Mouse (Mus musculus): Measurements from ENCODE around the gene Creb5. TPM values are rescaled to one million over a fixed set of nuclear protein-coding genes. Genes with fewer than 3 reads are reported as not detected.

Gene Creb5
- polyA plus RNA-seq, 1 experiment from 2014 or later: 7.9 TPM

GRCm38 (mm10) chr6:53714908-53715321 lies 427.8 kb downstream of the Creb5 start:
- Histone ChIP-seq H3K4me3 (no peak overlapping the region), H3K9me3 (replicated peaks) (no peaks in the 10 kb centered on the region), H3K27ac (no peak overlapping the region), H3K9ac (no peak overlapping the region), H3K27me3 (no peaks in the 10 kb centered on the region), H3K36me3 (no peaks in the 10 kb centered on the region), H3K4me1 (no peaks in the 10 kb centered on the region), H3K4me2 (replicated peaks) (no peak overlapping the region)
- no peak for ATAC-seq (ENCODE audit: low FRiP score)
- WGBS: 90% methylated on average over 9 of the region's 9 CpGs

GRCm38 (mm10) chr6:53716013-53716412 lies 428.9 kb downstream of the Creb5 start:
- no peaks in the 10 kb centered on the region for H3K36me3 ChIP-seq
- H3K9ac ChIP-seq: no peak overlapping the region
- no peak for ATAC-seq (ENCODE audit: low FRiP score)
- no peaks in the 10 kb centered on the region for H3K9me3 ChIP-seq (replicated peaks)
- H3K4me1 ChIP-seq: no peaks in the 10 kb centered on the region
- no peak overlapping the region for H3K4me3 ChIP-seq
- 93% methylated on average over 9 of the region's 9 CpGs for WGBS
- H3K27me3 ChIP-seq: no peaks in the 10 kb centered on the region
- H3K27ac ChIP-seq: no peak overlapping the region
- H3K4me2 ChIP-seq (replicated peaks): no peak overlapping the region

GRCm38 (mm10) chr6:53720009-53720408 lies 432.9 kb downstream of the Creb5 start:
- Histone ChIP-seq H3K4me2 (replicated peaks) (no peak overlapping the region), H3K9me3 (replicated peaks) (no peaks in the 10 kb centered on the region), H3K27me3 (no peaks in the 10 kb centered on the region; the same call in 1 of the 2 replicates), H3K36me3 (no peaks in the 10 kb centered on the region), H3K4me3 (no peak overlapping the region), H3K9ac (no peak overlapping the region), H3K4me1 (no peaks in the 10 kb centered on the region), H3K27ac (no peak overlapping the region)
- WGBS: 92% methylated on average over 3 of the region's 3 CpGs
- ATAC-seq (ENCODE audit: low FRiP score): no peak

GRCm38 (mm10) chr6:53721595-53721994 lies 434.5 kb downstream of the Creb5 start:
- Histone ChIP-seq H3K4me3 (no peak overlapping the region), H3K9me3 (replicated peaks) (no peaks in the 10 kb centered on the region), H3K4me2 (replicated peaks) (no peak overlapping the region), H3K27me3 (no peaks in the 10 kb centered on the region; the same call in 1 of the 2 replicates), H3K9ac (no peak overlapping the region), H3K36me3 (no peaks in the 10 kb centered on the region), H3K27ac (no peak overlapping the region), H3K4me1 (no peaks in the 10 kb centered on the region)
- whole genome bisulfite sequencing: 12% methylated on average over 9 of the region's 9 CpGs
- ATAC-seq (ENCODE audit: low FRiP score): no peak

- no peak overlapping the region for H3K27ac ChIP-seq
- no peak overlapping the region for H3K4me2 ChIP-seq (replicated peaks)
- H3K9me3 ChIP-seq (replicated peaks): no peaks in the 10 kb centered on the region
- H3K4me1 ChIP-seq: no peaks in the 10 kb centered on the region
- WGBS: 83% methylated on average over 4 of the region's 4 CpGs
- no peak overlapping the region for H3K9ac ChIP-seq
- H3K4me3 ChIP-seq: no peak overlapping the region
- ATAC-seq (ENCODE audit: low FRiP score): no peak
- no peaks in the 10 kb centered on the region; the same call in 1 of the 2 replicates for H3K27me3 ChIP-seq
- H3K36me3 ChIP-seq: no peaks in the 10 kb centered on the region
These were observed 435.6 kb downstream of the Creb5 start for GRCm38 (mm10) chr6:53722694-53723093.

GRCm38 (mm10) chr6:53730487-53730886 lies 443.4 kb downstream of the Creb5 start:
- 87% methylated on average over 7 of the region's 7 CpGs for WGBS
- H3K4me1 ChIP-seq: no peaks in the 10 kb centered on the region; the same call in 1 of the 2 replicates
- no peak for ATAC-seq (ENCODE audit: low FRiP score)
- H3K9ac ChIP-seq: no peak overlapping the region
- no peaks in the 10 kb centered on the region for H3K36me3 ChIP-seq
- no peaks in the 10 kb centered on the region for H3K27me3 ChIP-seq
- no peak overlapping the region for H3K27ac ChIP-seq
- H3K9me3 ChIP-seq (replicated peaks): no peaks in the 10 kb centered on the region
- H3K4me2 ChIP-seq (replicated peaks): no peak overlapping the region
- no peak overlapping the region for H3K4me3 ChIP-seq

- no peaks in the 10 kb centered on the region; the same call in 1 of the 2 replicates for H3K4me1 ChIP-seq
- H3K27ac ChIP-seq: no peak overlapping the region
- H3K9ac ChIP-seq: no peak overlapping the region
- ATAC-seq (ENCODE audit: low FRiP score): no peak
- no peaks in the 10 kb centered on the region for H3K36me3 ChIP-seq
- H3K4me2 ChIP-seq (replicated peaks): no peak overlapping the region
- WGBS: 85% methylated on average over 5 of the region's 5 CpGs
- H3K9me3 ChIP-seq (replicated peaks): no peaks in the 10 kb centered on the region
- H3K4me3 ChIP-seq: no peak overlapping the region
- H3K27me3 ChIP-seq: no peaks in the 10 kb centered on the region
These were observed 444.0 kb downstream of the Creb5 start for GRCm38 (mm10) chr6:53730996-53731485.

GRCm38 (mm10) chr6:53733546-53733945 lies 446.5 kb downstream of the Creb5 start:
- Histone ChIP-seq H3K27me3 (no peaks in the 10 kb centered on the region), H3K4me2 (replicated peaks) (no peak overlapping the region), H3K36me3 (no peaks in the 10 kb centered on the region), H3K9ac (no peak overlapping the region), H3K4me3 (no peak overlapping the region), H3K27ac (no peak overlapping the region), H3K9me3 (replicated peaks) (no peaks in the 10 kb centered on the region), H3K4me1 (no peaks in the 10 kb centered on the region; the same call in 1 of the 2 replicates)
- ATAC-seq (ENCODE audit: low FRiP score): no peak
- 91% methylated on average over 1 of the region's 1 CpGs for WGBS

GRCm38 (mm10) chr6:53733999-53734398 lies 446.9 kb downstream of the Creb5 start:
- Histone ChIP-seq H3K9me3 (replicated peaks) (no peaks in the 10 kb centered on the region), H3K4me2 (replicated peaks) (no peak overlapping the region), H3K36me3 (no peaks in the 10 kb centered on the region), H3K27ac (no peak overlapping the region), H3K9ac (no peak overlapping the region), H3K4me3 (no peak overlapping the region), H3K4me1 (no peaks in the 10 kb centered on the region; the same call in 1 of the 2 replicates), H3K27me3 (no peaks in the 10 kb centered on the region)
- 36% methylated on average over 4 of the region's 4 CpGs for WGBS
- no peak for ATAC-seq (ENCODE audit: low FRiP score)

GRCm38 (mm10) chr6:53735696-53736095 lies 448.6 kb downstream of the Creb5 start:
- no peaks in the 10 kb centered on the region for H3K36me3 ChIP-seq
- H3K4me2 ChIP-seq (replicated peaks): no peak overlapping the region
- H3K4me3 ChIP-seq: no peak overlapping the region
- peaks cover 2% of the 10 kb centered on the region; the same call in 1 of the 2 replicates for H3K4me1 ChIP-seq
- no peak overlapping the region for H3K9ac ChIP-seq
- no peaks in the 10 kb centered on the region for H3K27me3 ChIP-seq
- H3K27ac ChIP-seq: no peak overlapping the region
- WGBS: 73% methylated on average over 6 of the region's 6 CpGs
- no peaks in the 10 kb centered on the region for H3K9me3 ChIP-seq (replicated peaks)
- no peak for ATAC-seq (ENCODE audit: low FRiP score)

- no peaks in the 10 kb centered on the region for H3K36me3 ChIP-seq
- no peak overlapping the region for H3K4me3 ChIP-seq
- H3K9ac ChIP-seq: no peak overlapping the region
- H3K4me2 ChIP-seq (replicated peaks): no peak overlapping the region
- no peaks in the 10 kb centered on the region for H3K27me3 ChIP-seq
- no peak overlapping the region for H3K27ac ChIP-seq
- no peaks in the 10 kb centered on the region for H3K9me3 ChIP-seq (replicated peaks)
- peaks cover 2% of the 10 kb centered on the region; the same call in 1 of the 2 replicates for H3K4me1 ChIP-seq
- no peak for ATAC-seq (ENCODE audit: low FRiP score)
These were observed 451.1 kb downstream of the Creb5 start for GRCm38 (mm10) chr6:53738206-53738605.

GRCm38 (mm10) chr6:53741222-53741621 lies 454.2 kb downstream of the Creb5 start:
- WGBS: 90% methylated on average over 3 of the region's 3 CpGs
- Histone ChIP-seq H3K9me3 (replicated peaks) (no peaks in the 10 kb centered on the region), H3K4me2 (replicated peaks) (no peak overlapping the region), H3K27me3 (no peaks in the 10 kb centered on the region), H3K4me3 (no peak overlapping the region), H3K9ac (no peak overlapping the region), H3K36me3 (no peaks in the 10 kb centered on the region), H3K4me1 (0 out of 2 replicates have a peak, but pooled peaks cover 2% of the 10 kb centered on the region), H3K27ac (no peak overlapping the region)
- ATAC-seq (ENCODE audit: low FRiP score): no peak
